Mouse (Mus musculus) forebrain, embryonic 13.5 days (tissue): ENCODE results near the gene Hhat. TPM values are rescaled to one million over a fixed set of nuclear protein-coding genes. Genes with fewer than 3 reads are reported as not detected.

ENCODE experiments used
- ATAC-seq: fragments of 200-750 bp; cut with Nextera tagmentation; 2 replicates; pipeline ENCODE4 v1.8.0; 2017
- H3K27ac ChIP-seq: fragments of 300-500 bp; sonication (generic); 2 replicates; pipeline ENCODE4 v1.5.1; 2015; ENCODE audit warnings: inconsistent platforms, mild to moderate bottlenecking, moderate library complexity
- H3K27me3 ChIP-seq: fragments of 300-500 bp; sonication (generic); 2 replicates; pipeline ENCODE4 v1.6.1; 2015; ENCODE audit warnings: mild to moderate bottlenecking, inconsistent platforms
- H3K36me3 ChIP-seq: fragments of 300-500 bp; sonication (generic); 2 replicates; pipeline ENCODE4 v1.6.1; 2015; ENCODE audit warnings: mild to moderate bottlenecking, inconsistent platforms; ENCODE audit not compliant: poor library complexity, severe bottlenecking
- H3K4me1 ChIP-seq: fragments of 300-500 bp; sonication (generic); 2 replicates; pipeline ENCODE4 v1.6.1; 2015; ENCODE audit warnings: inconsistent platforms
- H3K4me2 ChIP-seq: fragments of 300-500 bp; sonication (generic); 2 replicates; pipeline ENCODE4 v1.6.1; 2015; ENCODE audit warnings: inconsistent platforms, mild to moderate bottlenecking, moderate library complexity
- H3K4me3 ChIP-seq: fragments of 300-500 bp; sonication (generic); 2 replicates; pipeline ENCODE4 v1.5.1; 2015; ENCODE audit warnings: mild to moderate bottlenecking, inconsistent platforms
- H3K9ac ChIP-seq: fragments of 300-500 bp; sonication (generic); 2 replicates; pipeline ENCODE4 v1.6.1; 2015; ENCODE audit warnings: mild to moderate bottlenecking, inconsistent platforms
- H3K9me3 ChIP-seq: fragments of 300-500 bp; sonication (generic); replicated peaks from 2 replicates; pipeline ENCODE4 v1.6.1; 2016; ENCODE audit warnings: inconsistent platforms
- WGBS: fragments of 180-500 bp; shearing (Covaris S2); methylation state at CpG from one replicate; pipeline ENCODE4 v1.1.7; 2015; 5-methylcytosine and 5-hydroxymethylcytosine counted together
- polyA plus RNA-seq: library from polyadenylated mRNA; unstranded; fragments of >200 nt; fragmentation: Nextera tagmentation; extraction: Ambion mirVana; gene quantifications from 2 replicates; pipeline ENCODE4 v1.2.1, GENCODE M21; 2015

Gene Hhat
- polyA plus RNA-seq, 1 experiment from 2014 or later = 2.6 TPM

DNA sequence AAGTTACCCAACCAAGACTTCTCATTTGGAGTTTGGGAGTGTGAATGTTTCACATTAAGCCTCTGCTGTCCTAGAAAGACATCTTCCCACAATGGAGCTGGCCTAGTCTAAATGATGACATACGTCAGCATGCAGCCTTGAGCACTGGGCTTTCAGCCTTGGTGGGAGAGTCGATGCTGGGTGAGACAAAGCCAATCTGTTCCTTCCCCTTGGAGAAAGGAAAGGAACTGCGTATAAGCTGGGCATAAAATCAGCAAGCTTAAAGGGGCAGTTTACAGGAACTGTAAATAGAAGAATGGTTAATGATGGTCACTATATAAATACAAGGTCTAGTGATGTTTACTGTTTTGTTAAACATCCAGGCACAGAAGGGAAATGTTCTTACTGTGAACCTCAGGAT is 286.0 kb downstream of the Hhat start:
- Histone ChIP-seq H3K9ac (no peak overlapping the region), H3K4me1 (no peaks in the 10 kb centered on the region), H3K9me3 (no peaks in the 10 kb centered on the region), H3K4me3 (no peak overlapping the region), H3K27me3 (no peaks in the 10 kb centered on the region), H3K4me2 (no peak overlapping the region), H3K36me3 (no peaks in the 10 kb centered on the region), H3K27ac (no peak overlapping the region)
- ATAC-seq = no peak
- 78% methylated on average over 3 of the region's 3 CpGs for WGBS

DNA sequence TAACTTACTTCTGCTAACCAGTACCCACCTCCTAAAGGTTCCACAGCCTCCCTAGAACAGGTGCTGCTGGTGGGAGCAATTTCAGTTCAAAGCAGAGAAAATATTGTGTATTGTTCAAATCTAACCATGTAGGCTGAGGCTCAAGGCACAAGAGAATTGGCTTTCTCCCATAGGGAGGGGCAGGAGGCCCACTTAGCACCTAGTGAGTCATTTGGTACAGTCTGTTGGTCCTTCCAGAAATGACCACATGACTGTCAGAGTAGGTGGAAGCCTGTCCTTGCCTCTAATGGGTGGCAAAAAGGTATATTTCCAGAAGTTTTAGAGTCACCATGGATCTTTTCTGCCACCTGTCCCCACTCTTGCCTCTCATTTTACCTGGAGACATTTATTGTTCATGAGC is 289.6 kb downstream of the Hhat start:
- no peak overlapping the region for H3K4me3 ChIP-seq
- no peak overlapping the region for H3K27ac ChIP-seq
- H3K4me1 ChIP-seq = no peaks in the 10 kb centered on the region
- H3K4me2 ChIP-seq = no peak overlapping the region
- no peaks in the 10 kb centered on the region for H3K27me3 ChIP-seq
- ATAC-seq = no peak
- H3K9ac ChIP-seq = no peak overlapping the region
- H3K36me3 ChIP-seq = no peaks in the 10 kb centered on the region
- H3K9me3 ChIP-seq = no peaks in the 10 kb centered on the region

DNA sequence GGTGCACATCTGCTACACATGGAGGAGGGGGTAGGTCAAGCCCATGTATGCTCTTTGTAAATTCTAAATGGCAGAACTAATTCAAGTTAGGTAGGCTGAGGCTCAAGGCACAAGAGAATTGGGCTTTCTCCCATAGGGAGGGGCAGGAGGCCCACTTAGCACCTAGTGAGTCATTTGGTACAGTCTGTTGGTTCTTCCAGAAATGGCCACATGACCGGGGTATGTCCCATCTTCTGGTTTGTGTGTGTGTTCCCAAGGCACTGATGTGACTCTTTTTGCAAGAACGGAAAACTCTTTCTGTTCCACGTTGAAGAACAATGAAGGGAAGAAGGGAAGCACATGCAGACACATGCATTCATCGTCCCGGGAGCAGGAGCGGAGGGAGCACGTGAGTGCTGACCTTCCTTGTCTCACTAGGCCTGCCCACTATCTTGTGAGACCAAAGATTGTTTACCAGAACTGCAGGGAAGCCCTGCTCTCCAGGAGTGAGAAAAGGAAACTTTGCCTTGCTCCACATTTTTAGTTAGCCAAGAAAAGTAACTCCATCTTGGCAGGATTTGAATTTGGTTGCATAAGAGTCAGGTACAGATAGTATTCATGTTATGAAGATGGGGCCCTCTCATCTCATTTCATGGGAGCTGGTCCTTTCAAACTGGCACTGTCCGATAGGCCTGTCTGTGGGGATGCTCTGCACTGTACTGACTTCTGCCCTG is 290.8 kb downstream of the Hhat start:
- 89% methylated on average over 8 of the region's 8 CpGs for WGBS

DNA sequence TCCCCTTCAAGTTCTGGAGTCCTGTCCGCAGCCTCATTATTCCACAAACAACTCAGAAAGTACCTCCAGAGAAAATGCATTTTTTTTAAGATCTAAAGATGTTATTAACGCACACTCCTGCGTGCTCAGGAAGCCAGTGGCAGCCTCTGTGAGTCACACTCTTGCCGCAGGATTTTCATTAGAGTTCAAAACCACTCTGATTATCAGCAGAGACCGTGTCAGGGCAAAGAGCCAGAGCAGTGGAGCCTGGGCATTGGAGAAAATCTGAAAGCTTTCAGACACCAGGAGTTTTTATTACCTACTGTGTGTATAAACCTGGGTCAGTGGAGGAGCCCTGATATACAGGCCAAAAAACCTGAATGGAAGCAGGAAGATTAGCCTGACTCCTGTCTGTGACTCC is 292.8 kb downstream of the Hhat start:
- Histone ChIP-seq H3K9me3 (no peaks in the 10 kb centered on the region), H3K9ac (no peak overlapping the region), H3K4me1 (no peaks in the 10 kb centered on the region), H3K4me3 (no peak overlapping the region), H3K4me2 (no peak overlapping the region), H3K27ac (no peak overlapping the region), H3K27me3 (no peaks in the 10 kb centered on the region), H3K36me3 (no peaks in the 10 kb centered on the region)
- ATAC-seq = no peak
- 81% methylated on average over 5 of the region's 5 CpGs for WGBS

More for the DNA sequence above, 290.8 kb downstream of the Hhat start:
- Histone ChIP-seq H3K4me3 (no peak overlapping the region), H3K4me2 (no peak overlapping the region), H3K9ac (no peak overlapping the region), H3K27me3 (no peaks in the 10 kb centered on the region), H3K36me3 (no peaks in the 10 kb centered on the region), H3K27ac (no peak overlapping the region), H3K4me1 (no peaks in the 10 kb centered on the region), H3K9me3 (no peaks in the 10 kb centered on the region)
- no peak for ATAC-seq

DNA sequence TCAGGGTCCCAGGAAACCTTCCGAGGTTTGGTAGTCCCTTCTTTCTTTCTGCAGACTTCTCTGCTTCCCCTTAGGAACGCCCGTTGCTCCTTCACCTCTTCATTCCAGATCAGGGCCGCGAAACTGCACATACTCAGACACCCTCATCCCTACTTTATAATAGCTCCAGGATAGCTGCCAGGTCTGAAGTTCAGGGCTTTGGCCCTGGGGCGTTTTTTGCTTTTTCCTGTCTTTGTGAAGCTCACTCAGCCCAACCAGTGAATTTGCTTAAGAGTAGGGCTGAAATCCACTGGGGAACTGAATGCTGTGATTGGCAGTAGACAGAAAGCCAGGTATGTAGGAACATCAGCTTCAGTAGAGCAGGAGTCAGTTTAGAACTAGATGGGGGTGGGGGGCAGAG is 293.5 kb downstream of the Hhat start:
- no peak for ATAC-seq
- Histone ChIP-seq H3K4me3 (no peak overlapping the region), H3K9ac (no peak overlapping the region), H3K27me3 (no peaks in the 10 kb centered on the region), H3K27ac (no peak overlapping the region), H3K4me2 (no peak overlapping the region), H3K9me3 (no peaks in the 10 kb centered on the region), H3K36me3 (no peaks in the 10 kb centered on the region), H3K4me1 (no peaks in the 10 kb centered on the region)
- 80% methylated on average over 6 of the region's 6 CpGs for WGBS

DNA sequence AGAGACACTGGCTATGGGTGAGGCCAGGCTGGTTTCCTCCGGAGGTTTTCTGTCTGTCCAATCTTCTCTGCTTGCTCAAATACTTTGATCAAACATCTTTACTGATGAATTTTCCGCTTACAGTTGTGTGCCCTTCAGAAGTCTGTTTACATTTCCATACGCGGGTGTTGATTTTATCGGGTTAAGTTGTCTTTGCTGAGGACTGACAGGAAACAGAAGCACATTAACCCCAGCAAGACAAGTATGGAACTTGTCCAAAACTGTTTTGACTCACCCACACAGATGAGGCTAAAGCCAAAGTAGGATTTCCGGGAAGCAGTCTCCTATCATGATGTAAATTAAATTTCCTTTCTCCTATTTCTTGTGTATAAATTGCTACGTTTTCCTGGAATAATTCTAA is 294.3 kb downstream of the Hhat start:
- no peak for ATAC-seq
- 82% methylated on average over 7 of the region's 7 CpGs for WGBS

DNA sequence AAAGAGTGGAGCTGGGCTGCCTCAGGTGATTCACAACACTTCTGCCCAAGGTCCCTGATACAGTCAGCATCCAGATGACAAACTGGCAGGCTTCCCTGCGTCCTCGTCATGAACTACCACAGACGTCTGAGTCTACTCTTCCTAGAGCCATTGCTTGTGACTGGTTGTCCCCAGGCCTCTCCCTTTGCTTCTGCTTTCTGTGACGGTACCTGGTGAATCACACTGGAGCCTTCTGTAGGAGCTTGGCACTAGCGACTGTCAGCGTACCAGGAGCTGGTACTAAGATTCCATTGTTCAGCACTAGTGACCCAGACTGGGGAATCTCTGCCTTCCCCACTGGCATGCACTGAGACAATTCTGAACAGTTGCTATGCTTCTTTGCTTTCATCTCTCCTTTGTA is 297.9 kb downstream of the Hhat start:
- Histone ChIP-seq H3K4me2 (no peak overlapping the region), H3K4me3 (no peak overlapping the region), H3K36me3 (no peaks in the 10 kb centered on the region), H3K9ac (no peak overlapping the region), H3K27me3 (no peaks in the 10 kb centered on the region), H3K9me3 (no peaks in the 10 kb centered on the region), H3K4me1 (no peaks in the 10 kb centered on the region), H3K27ac (no peak overlapping the region)
- WGBS = 92% methylated on average over 6 of the region's 6 CpGs
- no peak for ATAC-seq

More for the DNA sequence above, 294.3 kb downstream of the Hhat start:
- H3K27ac ChIP-seq = no peak overlapping the region
- no peaks in the 10 kb centered on the region for H3K9me3 ChIP-seq
- H3K4me2 ChIP-seq = no peak overlapping the region
- no peaks in the 10 kb centered on the region for H3K27me3 ChIP-seq
- H3K36me3 ChIP-seq = no peaks in the 10 kb centered on the region
- H3K9ac ChIP-seq = no peak overlapping the region
- no peak overlapping the region for H3K4me3 ChIP-seq
- H3K4me1 ChIP-seq = no peaks in the 10 kb centered on the region

DNA sequence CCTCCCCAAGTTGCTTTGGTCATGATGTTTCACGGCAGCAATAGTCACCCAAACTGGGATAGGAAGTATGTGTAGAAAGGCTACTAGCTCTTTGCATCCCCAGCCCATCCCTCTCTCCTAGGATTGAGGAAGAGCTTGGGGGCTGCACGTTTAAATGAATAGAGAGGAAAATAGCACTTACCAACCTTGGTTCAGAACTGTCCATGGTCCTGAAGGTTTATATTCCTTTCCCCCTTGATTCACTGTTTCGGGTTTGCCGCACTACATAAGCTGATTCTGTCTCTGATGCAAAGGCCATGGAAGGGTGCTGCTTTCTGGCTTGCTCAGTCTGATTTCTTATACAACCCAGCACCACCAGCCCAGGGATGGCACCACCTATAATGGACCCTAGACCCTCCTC is 298.7 kb downstream of the Hhat start:
- no peak overlapping the region for H3K9ac ChIP-seq
- 62% methylated on average over 4 of the region's 4 CpGs for WGBS
- no peak overlapping the region for H3K4me2 ChIP-seq
- no peaks in the 10 kb centered on the region for H3K9me3 ChIP-seq
- no peak overlapping the region for H3K27ac ChIP-seq
- no peak for ATAC-seq
- H3K27me3 ChIP-seq = no peaks in the 10 kb centered on the region
- no peak overlapping the region for H3K4me3 ChIP-seq
- no peaks in the 10 kb centered on the region for H3K4me1 ChIP-seq
- no peaks in the 10 kb centered on the region for H3K36me3 ChIP-seq

DNA sequence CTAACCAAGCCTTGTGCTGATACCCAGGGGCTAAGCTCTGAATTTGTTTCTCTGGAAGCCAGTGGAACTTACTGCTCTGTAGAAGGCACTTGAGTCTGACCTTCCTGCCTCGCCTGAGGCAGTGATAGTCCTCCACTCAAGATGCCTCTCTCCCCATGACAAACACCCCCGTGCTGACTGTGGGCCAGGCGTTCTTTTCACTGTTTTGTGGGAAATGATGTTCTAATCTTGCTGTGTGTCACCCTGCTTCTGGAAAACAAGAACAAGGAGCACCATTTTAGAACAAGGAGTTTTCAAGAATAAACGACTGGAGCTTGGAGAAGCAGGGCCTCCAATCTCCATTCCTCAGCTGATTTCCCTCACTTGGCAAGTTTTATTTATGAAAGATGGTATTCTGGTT is 307.3 kb downstream of the Hhat start:
- WGBS = 82% methylated on average over 4 of the region's 4 CpGs
- no peaks in the 10 kb centered on the region for H3K9me3 ChIP-seq
- no peaks in the 10 kb centered on the region for H3K36me3 ChIP-seq
- H3K4me1 ChIP-seq = no peaks in the 10 kb centered on the region
- no peak overlapping the region for H3K27ac ChIP-seq
- no peaks in the 10 kb centered on the region for H3K27me3 ChIP-seq
- no peak overlapping the region for H3K4me2 ChIP-seq
- H3K4me3 ChIP-seq = no peak overlapping the region
- ATAC-seq = no peak
- no peak overlapping the region for H3K9ac ChIP-seq

DNA sequence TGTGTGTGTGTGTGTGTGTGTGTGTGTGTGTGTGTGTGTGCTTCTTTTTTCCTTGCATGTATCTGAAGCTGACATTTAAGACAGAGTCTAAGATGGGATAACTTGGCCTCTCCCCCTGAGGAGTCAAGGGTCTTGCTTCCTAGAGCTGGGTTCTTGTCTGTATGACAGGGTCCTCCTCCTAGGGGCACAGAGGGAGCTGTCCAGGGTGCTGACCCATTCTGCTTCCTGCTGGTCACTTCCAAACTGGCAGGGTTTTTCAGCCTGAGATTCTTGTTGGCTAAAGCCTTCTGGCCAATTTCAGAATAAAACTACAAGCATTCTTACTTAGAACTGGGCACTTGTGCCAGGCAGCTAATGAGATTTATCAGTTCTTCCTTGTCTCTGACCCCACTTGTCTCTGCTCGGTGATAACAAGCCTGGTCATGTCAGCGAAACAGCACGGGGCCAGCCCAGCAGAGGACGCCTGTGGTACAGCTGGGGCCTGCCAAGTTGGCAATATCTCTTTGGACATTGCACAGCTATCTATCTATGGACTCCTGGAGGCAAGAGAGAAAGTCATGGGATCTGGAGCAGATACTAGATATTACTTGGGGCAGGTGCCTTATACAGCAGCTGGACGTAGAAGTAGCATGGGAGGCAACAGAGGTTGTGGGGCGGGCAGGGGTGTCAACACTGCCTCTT is 313.4 kb downstream of the Hhat start:
- no peaks in the 10 kb centered on the region for H3K9me3 ChIP-seq
- no peak overlapping the region for H3K4me2 ChIP-seq
- H3K27ac ChIP-seq = no peak overlapping the region
- no peaks in the 10 kb centered on the region for H3K27me3 ChIP-seq
- no peak overlapping the region for H3K4me3 ChIP-seq
- ATAC-seq = no peak
- WGBS = 85% methylated on average over 6 of the region's 6 CpGs
- no peaks in the 10 kb centered on the region for H3K4me1 ChIP-seq
- H3K36me3 ChIP-seq = no peaks in the 10 kb centered on the region
- H3K9ac ChIP-seq = no peak overlapping the region

DNA sequence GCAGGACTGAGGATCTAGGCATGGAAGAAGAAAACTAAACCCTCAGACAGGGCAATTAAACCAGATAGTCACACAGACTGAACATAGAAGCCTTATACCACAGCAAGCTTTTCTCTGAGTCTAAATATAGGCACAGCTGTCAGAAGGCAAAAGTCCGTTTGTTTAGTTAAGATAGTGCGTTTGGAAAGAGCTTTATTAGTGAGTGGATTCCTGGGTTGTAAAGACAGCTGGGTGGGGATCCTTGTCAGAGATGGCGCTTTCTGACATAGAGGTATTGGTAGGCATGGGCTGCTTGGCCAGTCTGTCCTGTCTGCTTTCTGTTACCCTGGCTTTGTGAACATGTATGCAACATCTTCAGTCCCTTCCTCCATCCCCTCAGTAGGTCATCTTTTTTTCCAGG is 314.0 kb downstream of the Hhat start:
- no peak for ATAC-seq
- Histone ChIP-seq H3K36me3 (no peaks in the 10 kb centered on the region), H3K9me3 (no peaks in the 10 kb centered on the region), H3K4me3 (no peak overlapping the region), H3K4me2 (no peak overlapping the region), H3K27ac (no peak overlapping the region), H3K27me3 (no peaks in the 10 kb centered on the region), H3K4me1 (no peaks in the 10 kb centered on the region), H3K9ac (no peak overlapping the region)
- 73% methylated on average over 3 of the region's 3 CpGs for WGBS

DNA sequence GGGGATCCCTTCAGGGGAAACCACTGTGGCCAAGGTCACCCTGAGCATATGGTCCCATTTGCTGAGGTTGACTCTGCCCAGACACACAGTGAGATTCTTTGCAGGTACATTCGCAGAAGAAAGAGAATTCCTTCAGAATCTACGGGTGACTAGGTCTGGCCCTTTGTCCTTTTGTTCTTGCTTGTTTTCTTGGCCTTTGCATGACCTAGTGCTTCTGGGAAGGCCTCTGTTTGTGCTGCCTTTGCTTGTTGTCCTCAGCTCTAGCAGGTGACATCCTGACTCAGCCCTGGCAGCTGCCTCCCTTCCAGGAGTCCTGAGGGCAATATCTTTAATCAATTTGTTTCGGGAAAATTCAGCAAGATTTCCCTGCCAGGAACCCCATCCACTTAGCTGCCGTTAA is 316.0 kb downstream of the Hhat start:
- Histone ChIP-seq H3K4me3 (no peak overlapping the region), H3K9ac (no peak overlapping the region), H3K27ac (no peak overlapping the region), H3K27me3 (no peaks in the 10 kb centered on the region), H3K4me1 (peaks cover 1% of the 10 kb centered on the region; the same call in 1 of the 2 replicates), H3K4me2 (no peak overlapping the region), H3K9me3 (no peaks in the 10 kb centered on the region), H3K36me3 (no peaks in the 10 kb centered on the region)
- no peak for ATAC-seq
- WGBS = 64% methylated on average over 4 of the region's 4 CpGs

DNA sequence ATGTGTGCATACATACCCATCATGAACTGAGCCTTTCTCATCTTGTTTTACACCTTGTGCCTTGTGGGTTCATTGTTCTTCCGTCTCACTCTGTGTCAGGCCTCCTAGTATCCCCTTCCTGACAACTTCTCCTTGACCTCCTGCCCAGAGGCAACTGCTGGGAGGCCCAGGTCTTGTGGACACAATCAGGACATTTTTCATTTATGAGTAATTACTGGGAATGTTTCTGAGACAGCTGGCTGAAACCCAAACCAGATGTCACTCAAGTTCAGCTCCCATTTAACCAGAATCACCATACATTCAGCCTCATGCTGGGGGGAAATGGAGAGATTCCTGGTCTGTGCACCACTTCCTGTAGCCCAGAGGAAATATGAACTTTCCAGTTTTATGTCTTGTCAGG is 316.5 kb downstream of the Hhat start:
- Histone ChIP-seq H3K9ac (no peak overlapping the region), H3K4me2 (no peak overlapping the region), H3K9me3 (no peaks in the 10 kb centered on the region), H3K4me1 (peaks cover 6% of the 10 kb centered on the region), H3K27ac (no peak overlapping the region), H3K27me3 (no peaks in the 10 kb centered on the region), H3K4me3 (no peak overlapping the region), H3K36me3 (no peaks in the 10 kb centered on the region)
- 55% methylated on average over 1 of the region's 1 CpGs for WGBS
- ATAC-seq = no peak
